Mouse (Mus musculus): Measurements from ENCODE around the gene Pqbp1.

Gene Pqbp1

DNA sequence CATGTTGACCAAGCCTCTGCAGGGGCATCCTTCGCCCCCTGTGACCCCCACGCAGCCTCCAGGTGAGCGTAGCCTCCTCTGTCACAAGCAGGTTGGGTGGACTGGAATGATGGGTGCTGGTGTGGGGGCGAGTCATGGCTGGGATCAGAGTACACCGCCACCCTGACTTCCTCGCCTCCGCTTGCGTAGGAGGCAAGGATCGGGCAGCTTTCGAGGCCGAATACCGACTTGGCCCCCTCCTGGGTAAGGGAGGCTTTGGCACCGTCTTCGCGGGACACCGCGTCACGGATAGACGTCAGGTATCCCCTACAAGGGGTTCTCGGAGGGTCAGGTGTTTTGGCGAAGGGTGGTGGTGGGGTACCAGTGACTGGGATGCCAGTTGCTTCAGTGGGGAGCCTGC, 20.6 kb downstream of the Pqbp1 start:
- no peak for DNase-seq (ENCODE audit: inconsistent ontology term)

GRCm38 (mm10) chrX:7878007-7878419, 21.1 kb downstream of the Pqbp1 start, which contains the start of gene Pim2:
Pim2 (plus strand) TSS chrX:7878262.
- peak; percentile 81 for DNase-seq (ENCODE audit: inconsistent ontology term)

- no peak for DNase-seq (ENCODE audit: inconsistent ontology term)
Measured at GRCm38 (mm10) chrX:7869826-7870225, 29.2 kb downstream of the Pqbp1 start.

GRCm38 (mm10) chrX:7868506-7868905, 30.6 kb downstream of the Pqbp1 start:
- no peak for DNase-seq (ENCODE audit: inconsistent ontology term)

DNA sequence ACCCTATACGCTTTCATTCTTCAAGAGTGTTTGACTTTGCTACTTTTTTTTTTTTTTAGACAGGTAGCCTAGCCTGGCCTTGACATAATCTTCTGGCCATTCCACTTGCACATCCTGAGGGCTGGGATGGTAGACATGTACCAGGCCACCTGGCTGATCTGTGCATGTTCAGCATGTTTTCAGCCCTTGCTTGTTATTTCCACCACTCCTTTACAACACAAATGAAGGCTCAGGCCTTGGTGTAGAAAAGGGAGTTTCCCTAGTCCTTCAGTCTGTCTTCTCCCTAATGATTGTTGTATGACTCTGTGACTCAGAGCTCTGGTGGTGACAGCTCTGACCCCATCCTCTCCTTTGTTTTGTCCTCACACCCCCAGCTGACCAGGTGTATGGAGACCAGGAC, 31.9 kb downstream of the Pqbp1 start:
- DNase-seq (ENCODE audit: inconsistent ontology term), result no peak

DNA sequence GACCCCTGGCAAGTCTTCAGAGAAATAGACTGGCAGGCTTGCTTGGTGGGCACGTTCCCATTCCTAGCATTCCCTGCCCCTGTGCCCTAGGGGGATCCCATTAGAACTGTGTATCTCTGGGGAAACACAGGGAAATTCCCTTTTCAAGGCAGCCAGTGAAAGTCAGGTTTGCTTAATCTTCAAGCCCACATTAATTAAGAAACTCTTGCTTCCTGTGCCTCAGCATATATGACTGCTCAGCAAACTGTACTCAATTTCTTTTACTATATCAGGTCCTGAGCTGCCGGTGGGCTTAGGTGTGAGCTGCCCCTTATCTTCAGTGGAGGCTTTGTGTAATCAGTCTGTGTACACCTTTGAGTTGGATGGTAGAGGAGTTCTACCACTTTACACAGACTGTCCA, 33.3 kb downstream of the Pqbp1 start:
- no peak for DNase-seq (ENCODE audit: inconsistent ontology term)

DNA sequence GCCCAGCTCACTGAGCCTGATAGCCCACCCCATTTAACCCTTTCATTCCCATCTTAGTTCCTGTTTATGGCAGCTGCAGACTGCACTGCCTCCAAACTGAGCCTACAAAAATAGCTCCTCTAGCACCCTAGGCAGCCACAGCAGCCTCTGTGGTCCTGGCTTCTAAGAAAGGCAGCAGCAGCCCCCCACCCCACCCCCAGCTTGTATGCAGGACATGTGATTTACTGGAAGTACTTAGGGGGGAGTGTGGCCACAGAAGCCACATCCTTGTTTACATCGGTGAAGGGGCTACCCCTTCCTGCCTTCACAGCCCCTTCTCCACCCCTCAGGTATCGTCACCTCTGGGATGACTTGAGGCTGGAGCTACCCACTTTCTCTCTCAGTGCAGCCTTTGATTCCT, 33.7 kb downstream of the Pqbp1 start:
- no peak for DNase-seq (ENCODE audit: inconsistent ontology term)

GRCm38 (mm10) chrX:7864551-7864950, 34.5 kb downstream of the Pqbp1 start:
- no peak for DNase-seq (ENCODE audit: inconsistent ontology term)

DNA sequence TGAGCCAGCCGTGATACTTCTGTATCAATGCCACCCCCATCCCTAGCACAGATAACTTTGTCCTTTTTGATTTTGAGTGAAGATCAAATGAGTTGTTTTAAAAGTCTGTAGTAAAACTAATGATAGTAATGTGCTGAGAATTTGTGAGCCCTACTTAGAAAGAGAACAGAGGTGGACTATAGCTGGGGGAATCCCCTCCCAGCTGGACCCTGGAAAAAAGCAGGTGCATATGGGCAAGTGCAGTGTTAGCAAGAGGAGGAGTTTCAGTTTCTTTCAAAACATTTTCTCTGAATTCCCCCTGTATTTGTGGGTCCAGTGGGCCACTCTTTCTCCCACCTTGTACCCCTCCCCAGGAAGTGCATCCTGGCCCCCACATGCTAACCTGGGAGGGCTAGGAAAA, 35.9 kb downstream of the Pqbp1 start:
- no peak for DNase-seq (ENCODE audit: inconsistent ontology term)

DNA sequence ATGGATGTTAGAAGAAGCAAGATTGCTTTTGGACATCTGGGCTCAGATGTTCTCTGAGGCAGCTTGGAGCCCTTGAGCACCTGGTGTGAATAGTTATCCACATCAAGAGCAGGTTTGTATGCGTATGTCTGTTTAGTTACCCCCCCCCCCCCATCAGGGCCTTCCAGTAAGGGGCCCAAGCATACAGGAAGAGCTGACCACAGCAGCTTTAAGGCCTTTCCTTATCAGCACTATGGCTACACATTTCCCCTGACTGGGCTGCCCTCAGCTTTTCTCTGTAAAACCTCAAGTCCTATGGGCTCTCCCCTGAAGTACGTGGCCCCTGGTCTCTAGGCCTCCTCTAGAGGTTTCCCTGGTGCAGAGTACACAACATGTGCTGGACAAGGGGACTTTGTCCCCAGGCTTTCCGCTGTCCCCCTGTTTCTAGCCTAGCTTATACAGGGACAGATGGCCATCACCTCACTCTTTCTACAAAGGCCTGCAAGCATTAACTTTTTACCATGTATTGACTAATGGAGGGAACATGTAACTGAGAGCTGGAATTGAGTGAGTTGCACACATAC, 39.8 kb downstream of the Pqbp1 start:
- DNase-seq (ENCODE audit: inconsistent ontology term), result no peak

GRCm38 (mm10) chrX:7854578-7854977, 44.5 kb downstream of the Pqbp1 start:
- no peak for DNase-seq (ENCODE audit: inconsistent ontology term)

DNA sequence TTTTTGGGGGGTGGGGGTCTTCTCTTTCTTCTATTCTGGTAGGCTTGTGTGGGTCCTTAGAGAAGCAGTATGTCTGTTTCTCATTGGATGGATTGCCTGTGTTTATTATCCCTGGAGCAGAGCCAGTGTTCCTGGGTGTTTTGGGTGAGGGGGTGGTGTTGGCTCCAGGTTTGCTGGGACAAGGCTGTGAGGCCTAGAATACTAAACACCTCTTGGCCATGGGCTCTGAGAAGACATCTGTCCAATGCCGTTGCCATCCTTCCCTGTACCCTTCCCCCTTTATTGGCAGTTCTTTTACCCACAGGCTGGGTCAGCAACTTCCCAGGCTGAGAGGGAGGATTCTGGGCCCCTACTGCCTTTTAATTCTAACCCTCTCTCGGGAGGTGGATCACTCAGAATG, 51.2 kb downstream of the Pqbp1 start:
- no peak for DNase-seq (ENCODE audit: inconsistent ontology term)

All from Muller cell, postnatal 12 days (primary cell).